Comparison of ENCODE assay signal across 31 mouse cellular contexts in genomic region chr14:77981516-77981915, GRCm38 (mm10).
A peak's percentile ranks its signal among the peaks of the same experiment; 100 is the strongest.
DNase-seq lines count a peak whose midpoint lies in the region; ATAC-seq and TF ChIP-seq lines count a peak whose summit lies in the region.
"Had no signal": no experiment of that assay in that cellular context is flagged by ENCODE, and none has a peak within 500 bp of the region (broad histone marks: within the 10 kb centered on the region; RNA-seq: fewer than 3 reads in every experiment).

No protein-coding gene starts in this region.

- no peaks in the 10 kb centered on the region for H3K27me3 ChIP-seq in forebrain, embryonic 14.5 days (replicated peaks; ENCODE audit: control insufficient read depth, insufficient read depth, low read length)
- no peaks in the 10 kb centered on the region for H3K27me3 ChIP-seq in forebrain, embryonic 15.5 days
- H3K27me3 ChIP-seq in heart, embryonic 11.5 days (ENCODE audit: control insufficient read depth, insufficient read depth, low read length) = no peaks in the 10 kb centered on the region
- H3K27me3 ChIP-seq: embryonic facial prominence, embryonic 12.5 days; limb, embryonic 15.5 days; liver, embryonic 13.5 days; megakaryocyte, embryonic 14.5 days; midbrain, embryonic 13.5 days; stomach, embryonic 15.5 days had no signal

- TF ChIP-seq CTCF in brain, embryonic 14.5 days (IDR thresholded peaks at IDR 0.05; ENCODE audit: borderline replicate concordance, extremely low read depth, insufficient read depth, insufficient read length) = no peak

- peak; percentile 35 for DNase-seq in forebrain, embryonic 14.5 days (ENCODE audit: low spot score)
- peak; percentile 68 to 87 for DNase-seq in layer of hippocampus, adult 18-20 months (ENCODE audit: low spot score in 2 of 2)
- DNase-seq in layer of hippocampus, postnatal 25 days (ENCODE audit: extremely low spot score in 1 of 2, low spot score in 1 of 2) = no peak
- DNase-seq in brain, embryonic 14.5 days (ENCODE audit: low read depth) = peak; percentile 58
- peak; percentile 25 to 40 for DNase-seq in layer of hippocampus, postnatal 10 days (ENCODE audit: low spot score in 2 of 2)
- DNase-seq in heart, postnatal 25 days (ENCODE audit: low spot score) = no peak
- DNase-seq: adrenal gland, postnatal 10 days; cerebellum, adult 18-20 months; embryo, embryonic 11 days; forebrain, postnatal 0 days; gastrocnemius, postnatal 10 days; heart, postnatal 36 days; kidney, adult 8-10 months; kidney, postnatal 4 days; liver, embryonic 13.5 days; lung, adult 18-20 months; lung, postnatal 4 days; right cerebral cortex, postnatal 25 days had no signal

- no peaks in the 10 kb centered on the region for H3K9me3 ChIP-seq in forebrain, embryonic 14.5 days (replicated peaks; ENCODE audit: control insufficient read depth, low read length)
- H3K9me3 ChIP-seq in forebrain, embryonic 15.5 days = no peaks in the 10 kb centered on the region
- H3K9me3 ChIP-seq in heart, embryonic 11.5 days (replicated peaks; ENCODE audit: control insufficient read depth, low read length) = no peaks in the 10 kb centered on the region
- H3K9me3 ChIP-seq: embryonic facial prominence, embryonic 12.5 days; forebrain, embryonic 10.5 days; limb, embryonic 10.5 days; limb, embryonic 15.5 days; liver, embryonic 13.5 days; megakaryocyte, embryonic 14.5 days; midbrain, embryonic 13.5 days; stomach, embryonic 15.5 days had no signal

- 67% methylated on average over 5 of the region's 5 CpGs for WGBS in forebrain, embryonic 14.5 days
- 68% methylated on average over 5 of the region's 5 CpGs for WGBS in forebrain, embryonic 15.5 days
- 76% methylated on average over 5 of the region's 5 CpGs for WGBS in heart, embryonic 11.5 days (ENCODE audit: insufficient replicate concordance)

- no peak overlapping the region for H3K9ac ChIP-seq in forebrain, embryonic 14.5 days (ENCODE audit: low read length)
- H3K9ac ChIP-seq in forebrain, embryonic 15.5 days (replicated peaks) = no peak overlapping the region
- H3K9ac ChIP-seq in heart, embryonic 11.5 days (ENCODE audit: low read depth, low read length) = no peak overlapping the region
- H3K9ac ChIP-seq: embryonic facial prominence, embryonic 12.5 days; forebrain, postnatal 0 days; limb, embryonic 15.5 days; liver, embryonic 13.5 days; midbrain, embryonic 13.5 days; stomach, embryonic 15.5 days had no signal

- ATAC-seq in forebrain, embryonic 14.5 days = no peak
- no peak for ATAC-seq in forebrain, embryonic 15.5 days (replicated peaks)
- no peak for ATAC-seq in heart, embryonic 11.5 days (replicated peaks; ENCODE audit: insufficient number of reproducible peaks, low FRiP score, low TSS enrichment)
- ATAC-seq: forebrain, postnatal 0 days; intestine, embryonic 16.5 days; lung, postnatal 0 days; midbrain, embryonic 13.5 days; Patski had no signal

- no peak overlapping the region for H3K4me3 ChIP-seq in forebrain, embryonic 14.5 days (ENCODE audit: low read depth, low read length)
- no peak overlapping the region for H3K4me3 ChIP-seq in forebrain, embryonic 15.5 days
- no peak overlapping the region for H3K4me3 ChIP-seq in heart, embryonic 11.5 days (ENCODE audit: low read depth, low read length)
- H3K4me3 ChIP-seq: embryonic facial prominence, embryonic 12.5 days; forebrain, embryonic 10.5 days; limb, embryonic 10.5 days; limb, embryonic 15.5 days; liver, embryonic 13.5 days; megakaryocyte, embryonic 14.5 days; midbrain, embryonic 13.5 days; stomach, embryonic 15.5 days had no signal

- TF ChIP-seq POLR2A in brain, embryonic 14.5 days (IDR thresholded peaks at IDR 0.05; ENCODE audit: borderline replicate concordance, extremely low read depth, insufficient read depth, insufficient read length, poor library complexity, severe bottlenecking) = no peak

- H3K4me2 ChIP-seq in forebrain, embryonic 14.5 days (ENCODE audit: low read length) = no peak overlapping the region
- no peak overlapping the region for H3K4me2 ChIP-seq in forebrain, embryonic 15.5 days (replicated peaks)
- H3K4me2 ChIP-seq in heart, embryonic 11.5 days = no peak overlapping the region
- H3K4me2 ChIP-seq: embryonic facial prominence, embryonic 12.5 days; limb, embryonic 15.5 days; liver, embryonic 13.5 days; midbrain, embryonic 13.5 days; stomach, embryonic 15.5 days had no signal

- no peak overlapping the region for H3K27ac ChIP-seq in forebrain, embryonic 14.5 days (ENCODE audit: low read depth, low read length)
- H3K27ac ChIP-seq in forebrain, embryonic 15.5 days (replicated peaks) = no peak overlapping the region
- no peak overlapping the region for H3K27ac ChIP-seq in heart, embryonic 11.5 days (ENCODE audit: low read depth, low read length)
- H3K27ac ChIP-seq: embryonic facial prominence, embryonic 12.5 days; forebrain, embryonic 10.5 days; kidney, postnatal 0 days; limb, embryonic 10.5 days; limb, embryonic 15.5 days; liver, embryonic 13.5 days; midbrain, embryonic 13.5 days; stomach, embryonic 15.5 days had no signal

- no peaks in the 10 kb centered on the region for H3K36me3 ChIP-seq in forebrain, embryonic 14.5 days (ENCODE audit: control insufficient read depth, insufficient read depth, low read length)
- H3K36me3 ChIP-seq in forebrain, embryonic 15.5 days = no peaks in the 10 kb centered on the region
- H3K36me3 ChIP-seq in heart, embryonic 11.5 days (ENCODE audit: control insufficient read depth, insufficient read depth, low read length) = no peaks in the 10 kb centered on the region
- H3K36me3 ChIP-seq: embryonic facial prominence, embryonic 12.5 days; forebrain, embryonic 10.5 days; limb, embryonic 10.5 days; limb, embryonic 15.5 days; liver, embryonic 13.5 days; midbrain, embryonic 13.5 days; stomach, embryonic 15.5 days had no signal

- no peaks in the 10 kb centered on the region for H3K4me1 ChIP-seq in forebrain, embryonic 14.5 days (ENCODE audit: control insufficient read depth, insufficient read depth, low read length)
- 0 out of 2 replicates have a peak, but pooled peaks cover 5% of the 10 kb centered on the region for H3K4me1 ChIP-seq in forebrain, embryonic 15.5 days
- no peaks in the 10 kb centered on the region for H3K4me1 ChIP-seq in heart, embryonic 11.5 days (ENCODE audit: control insufficient read depth, insufficient read depth, low read length)
- H3K4me1 ChIP-seq: embryonic facial prominence, embryonic 12.5 days; forebrain, embryonic 10.5 days; limb, embryonic 10.5 days; limb, embryonic 15.5 days; liver, embryonic 13.5 days; midbrain, embryonic 13.5 days; stomach, embryonic 15.5 days had no signal

- intact Hi-C loops in heart, postnatal 25 days (cut with DNase I) = no loop called here

Comparison
In these comparisons a context has a peak if more than half of its experiments do, and no peak if none do; other contexts are left out.
1. DNase-seq: peak in forebrain, embryonic 14.5 days (single experiment), layer of hippocampus, adult 18-20 months (2 of 2), brain, embryonic 14.5 days (single experiment) and layer of hippocampus, postnatal 10 days (2 of 2); none in layer of hippocampus, postnatal 25 days (0 of 2) and heart, postnatal 25 days (single experiment).